ENCODE assay signal across 12 mouse cellular contexts in genomic region chr14:20773410-20773809, GRCm38 (mm10). TPM values are rescaled to one million over a fixed set of nuclear protein-coding genes. Genes with fewer than 3 reads are reported as not detected.
DNase-seq lines count a peak whose midpoint lies in the region; TF ChIP-seq lines count a peak whose summit lies in the region.
"Had no signal": no experiment of that assay in that cellular context is flagged by ENCODE, and none has a peak within 500 bp of the region (broad histone marks: within the 10 kb centered on the region; RNA-seq: fewer than 3 reads in every experiment).

No protein-coding gene starts in this region.

- DNase-seq in gastrocnemius, postnatal 25 days = peak; percentile 43
- no peak for DNase-seq in gastrocnemius, postnatal 14 days
- DNase-seq in left cerebral cortex, adult 2 months (ENCODE audit: extremely low spot score in 1 of 2, low spot score in 2 of 2) = no peak
- no peak for DNase-seq in left cerebral cortex, adult 9 months (ENCODE audit: low spot score in 2 of 2)
- DNase-seq in kidney, adult 11 months = peak; percentile 81
- DNase-seq in kidney, postnatal 25 days = peak; percentile 77 to 89
- no peak for DNase-seq in ovary, adult 18-20 months (ENCODE audit: low spot score)
- DNase-seq: embryo, embryonic 11 days; midbrain, embryonic 14.5 days; thymus, postnatal 36 days had no signal

- intact Hi-C loops in gastrocnemius, postnatal 14 days (cut with DNase I; ENCODE audit: low total_unique reads) = no loop called here
- intact Hi-C loops in left cerebral cortex, adult 2 months (cut with DNase I) = no loop called here

- no peak overlapping the region for H3K4me3 ChIP-seq in left cerebral cortex, adult 2 months
- H3K4me3 ChIP-seq: limb, embryonic 13.5 days; neural tube, embryonic 12.5 days had no signal

- TF ChIP-seq CTCF in left cerebral cortex, adult 2 months (IDR thresholded peaks at IDR 0.05) = no peak

- H3K27ac ChIP-seq in left cerebral cortex, adult 2 months = peak overlapping the region; percentile 53; the same call in 1 of the 2 replicates
- H3K27ac ChIP-seq: limb, embryonic 13.5 days; neural tube, embryonic 12.5 days had no signal

RNA-seq across cellular contexts. Expression of gene Camk2g, which starts 20.5 kb away (rescaled TPM):
- 100 to 1,000 TPM; 149 to 190 TPM for total RNA-seq in gastrocnemius, postnatal 25 days (2021)
- 100 to 1,000 TPM; 114 to 117 TPM for total RNA-seq in gastrocnemius, postnatal 14 days (2021)
- total RNA-seq in left cerebral cortex, adult 2 months (2021) = 100 to 1,000 TPM; 328 to 345 TPM

RNA-seq across cellular contexts. Expression of gene Ndst2, which starts 39.0 kb away (rescaled TPM):
- total RNA-seq in gastrocnemius, postnatal 25 days (2021) = 1 to 10 TPM; 6.0 to 6.6 TPM
- 1 to 10 TPM; 7.8 to 8.7 TPM for total RNA-seq in gastrocnemius, postnatal 14 days (2021)
- 10 to 100 TPM; 15.5 to 17.7 TPM for total RNA-seq in left cerebral cortex, adult 2 months (2021)

Comparison
In these comparisons a context has a peak if more than half of its experiments do, and no peak if none do; other contexts are left out.
1. DNase-seq: peak in gastrocnemius, postnatal 25 days (single experiment), kidney, adult 11 months (single experiment) and kidney, postnatal 25 days (2 of 2); none in gastrocnemius, postnatal 14 days (single experiment), left cerebral cortex, adult 2 months (0 of 2), left cerebral cortex, adult 9 months (0 of 2) and ovary, adult 18-20 months (single experiment).